8 mouse cellular contexts compared by ENCODE assay signal in the genomic region with DNA sequence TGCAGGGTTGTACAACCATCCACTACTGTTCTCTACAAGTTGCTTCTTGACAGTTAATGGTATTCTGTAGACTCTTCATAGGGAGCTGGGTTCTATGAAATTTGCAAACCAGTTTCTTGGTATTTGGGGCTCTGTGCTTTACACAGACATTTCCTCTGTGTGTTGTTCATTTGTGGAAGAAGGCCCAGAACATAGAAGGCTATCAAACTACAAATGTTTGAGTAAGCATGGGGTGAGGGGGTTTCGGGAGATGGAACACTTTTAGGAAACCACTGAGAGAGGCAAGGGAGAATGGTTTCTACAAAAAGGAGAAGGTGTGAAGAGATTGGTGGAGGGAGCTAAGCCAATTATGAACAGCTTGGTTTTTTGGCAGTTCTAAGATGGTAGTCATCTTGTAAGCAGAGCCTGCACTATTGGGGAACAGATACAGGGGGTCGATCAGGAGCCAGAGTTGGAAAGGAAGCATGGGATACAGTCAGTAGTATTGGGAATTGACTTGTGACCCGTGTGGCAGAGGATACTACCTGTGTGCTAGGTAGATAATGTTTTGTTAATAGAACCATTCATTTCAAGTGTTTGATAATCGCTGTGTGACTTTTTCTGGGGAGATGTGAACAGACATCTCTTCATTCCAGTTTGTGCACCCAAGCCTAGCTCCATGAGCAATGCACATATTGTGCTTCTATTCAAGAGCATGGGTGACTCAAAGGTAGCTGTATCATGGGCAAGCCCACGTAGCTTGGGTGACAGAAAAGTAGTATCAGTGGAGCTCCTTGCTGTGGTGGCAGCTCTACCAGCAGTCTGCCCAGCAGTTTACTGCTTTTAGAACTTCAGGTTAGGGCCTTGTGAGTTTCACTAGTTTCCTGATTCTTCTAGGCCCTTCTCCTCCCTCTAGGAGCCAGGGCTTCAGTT. TPM values are rescaled to one million over a fixed set of nuclear protein-coding genes. Genes with fewer than 3 reads are reported as not detected.
DNase-seq lines count a peak whose midpoint lies in the region; ATAC-seq and TF ChIP-seq lines count a peak whose summit lies in the region.

No protein-coding gene starts in this region.

- ATAC-seq in granulocyte monocyte progenitor cell, adult 5-6 weeks (replicated peaks; ENCODE audit: poor library complexity, severe bottlenecking), result 0 out of 2 replicates have a peak, but pooled peaks have one; percentile 1
- ATAC-seq in megakaryocyte progenitor cell, adult 5-6 weeks (replicated peaks; ENCODE audit: poor library complexity), result peak; percentile 9; the same call in 1 of the 2 replicates

- H3K27ac ChIP-seq in liver, adult 2 months (replicated peaks; ENCODE audit: insufficient read depth, low read depth, low read length), result no peak overlapping the region

- H3K4me3 ChIP-seq in liver, adult 2 months (ENCODE audit: insufficient read depth, low read depth, low read length), result no peak overlapping the region

- peak; percentile 7 for DNase-seq in liver, adult 2 months (ENCODE audit: extremely low read depth, low read depth, low spot score)
- no peak for DNase-seq in liver
- peak; percentile 28 for DNase-seq in brain, embryonic 14.5 days (ENCODE audit: low read depth)
- DNase-seq in thymus, postnatal 4 days, result no peak
- DNase-seq in lung, adult 18-20 months, result no peak
- DNase-seq in T-cell, adult 2 months (ENCODE audit: low spot score), result no peak

- peaks cover 2% of the 10 kb centered on the region; the same call in 1 of the 2 replicates for H3K4me1 ChIP-seq in liver, adult 2 months (ENCODE audit: control insufficient read depth, insufficient read depth, low read length)

- H3K79me2 ChIP-seq in liver, adult 2 months (ENCODE audit: control insufficient read depth, insufficient read depth, low read length), result peaks cover 2% of the 10 kb centered on the region; the same call in 1 of the 2 replicates

- H3K36me3 ChIP-seq in liver, adult 2 months (ENCODE audit: control insufficient read depth, insufficient read depth, low read length), result peaks cover 3% of the 10 kb centered on the region; the same call in 1 of the 2 replicates

- no peak for TF ChIP-seq CTCF in liver, adult 2 months (IDR thresholded peaks at IDR 0.05; ENCODE audit: low read depth, low read length)
- no peak for TF ChIP-seq CTCF in brain, embryonic 14.5 days (IDR thresholded peaks at IDR 0.05; ENCODE audit: borderline replicate concordance, extremely low read depth, insufficient read depth, insufficient read length)

- no peak overlapping the region for H3K9ac ChIP-seq in liver, adult 2 months (ENCODE audit: low read depth, low read length)

- no peaks in the 10 kb centered on the region for H3K27me3 ChIP-seq in liver, adult 2 months (ENCODE audit: control insufficient read depth, insufficient read depth, low read length)

- no peak for TF ChIP-seq POLR2A in liver, adult 2 months (IDR thresholded peaks at IDR 0.05; ENCODE audit: extremely low read depth, insufficient read depth, low read length)
- no peak for TF ChIP-seq POLR2A in brain, embryonic 14.5 days (IDR thresholded peaks at IDR 0.05; ENCODE audit: borderline replicate concordance, extremely low read depth, insufficient read depth, insufficient read length, poor library complexity, severe bottlenecking)

- WGBS in liver, adult 2 months, result 79% methylated on average over 5 of the region's 5 CpGs

RNA-seq across cellular contexts. Expression of gene Naf1, which starts 1.8 kb away (rescaled TPM):
- total RNA-seq in liver, adult 2 months (2014; rRNA removed), result 1.5 TPM in 2 replicates
- 1.4 TPM in 2 replicates for polyA plus RNA-seq in liver, adult 2 months (2012; rRNA removed)
- 8.5 and 9.6 TPM in 2 replicates for polyA plus RNA-seq in brain, embryonic 14.5 days (2012; rRNA removed)
- total RNA-seq in granulocyte monocyte progenitor cell, adult 5-6 weeks (2014; fragmentation: Nextera tagmentation), result 53.5 and 55.1 TPM in 2 replicates
- total RNA-seq in granulocyte monocyte progenitor cell, adult 5-6 weeks (2017), result 11.8 and 16.2 TPM in 2 replicates
- 68.6 and 75.4 TPM in 2 replicates for total RNA-seq in megakaryocyte progenitor cell, adult 5-6 weeks (2015)
- 9.4 and 13.7 TPM in 2 replicates for total RNA-seq in megakaryocyte progenitor cell, adult 5-6 weeks (2017)

Comparison
In these comparisons a context has a peak if more than half of its experiments do, and no peak if none do; other contexts are left out.
1. DNase-seq: peak in liver, adult 2 months (single experiment) and brain, embryonic 14.5 days (single experiment); none in liver (single experiment), thymus, postnatal 4 days (single experiment), lung, adult 18-20 months (0 of 2) and T-cell, adult 2 months (single experiment).